Mouse (Mus musculus) adrenal gland, adult (tissue): ENCODE measurements around the gene Iqcd.

Experiments
- DNase-seq, 2 experiments: peaks; one replicate each; pipeline ENCODE4 v3.0.0; 2022 to 2023; ENCODE audit warnings: low spot score in 1 of 2; ENCODE audit not compliant: inconsistent age in 2 of 2

The Iqcd gene

DNA sequence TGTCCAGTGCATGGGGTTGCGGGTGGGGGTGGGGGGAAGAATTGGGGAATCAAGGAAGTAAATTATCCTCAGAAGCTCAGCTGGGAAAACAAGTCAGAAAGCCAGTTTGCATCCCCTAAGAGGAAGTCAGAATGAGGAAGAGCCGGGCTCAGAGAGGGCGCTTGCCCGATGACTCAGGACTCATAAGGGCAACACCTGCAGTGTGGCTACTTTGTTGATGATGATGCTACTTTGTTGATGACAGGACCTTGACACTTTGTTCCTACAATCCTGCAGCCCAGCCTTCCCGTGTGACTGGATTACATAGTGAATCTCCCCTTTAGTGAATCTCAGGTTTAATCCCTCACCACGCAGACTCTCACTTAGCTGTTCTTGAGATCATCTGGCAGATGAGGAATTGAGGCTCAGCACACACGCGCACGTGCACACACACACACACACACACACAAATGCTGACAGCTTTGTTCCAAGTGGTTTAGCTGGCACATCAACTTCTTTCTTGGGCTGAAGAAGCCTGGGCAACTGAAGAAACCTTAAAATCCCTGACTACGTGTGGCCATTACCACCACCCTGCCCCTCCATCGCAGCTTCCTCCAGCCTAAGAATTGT is 18.4 kb upstream of the Iqcd start:
- DNase-seq: peak in 1 of 2 experiments; percentile 50

DNA sequence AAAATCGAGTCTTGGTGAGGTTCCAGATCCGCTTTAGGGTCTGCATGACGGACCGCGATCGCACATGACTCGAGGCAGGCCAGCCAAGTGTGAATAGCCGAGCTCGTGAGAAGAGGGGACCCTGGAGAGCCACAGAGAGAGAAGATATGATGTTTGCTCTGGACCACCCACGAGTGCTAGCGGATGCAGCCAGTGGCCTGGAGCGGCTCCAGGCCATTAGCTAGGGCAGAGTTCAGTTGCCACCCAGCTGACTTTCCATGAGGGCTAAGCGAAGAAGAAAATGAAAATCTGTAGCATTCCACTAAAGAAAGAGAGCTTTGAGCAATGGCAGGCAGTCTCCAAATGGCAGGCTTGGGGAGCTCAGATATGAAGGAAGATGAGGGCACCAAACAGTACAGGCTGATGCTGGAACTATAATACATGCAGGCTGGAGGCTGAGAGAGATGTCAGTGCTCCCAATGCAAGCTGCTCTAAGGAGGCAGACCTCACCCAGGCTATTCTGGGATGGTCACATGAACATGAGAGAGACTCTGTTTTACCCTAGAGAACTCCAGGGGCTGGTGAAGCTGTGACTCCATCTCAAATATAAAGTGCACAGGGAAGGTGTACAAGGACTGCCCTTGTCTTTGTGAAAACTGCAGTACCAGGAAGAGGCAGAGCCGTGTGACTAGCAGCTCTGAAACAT is 17.6 kb upstream of the Iqcd start:
- DNase-seq: peak in 1 of 2 experiments; percentile 58

DNA sequence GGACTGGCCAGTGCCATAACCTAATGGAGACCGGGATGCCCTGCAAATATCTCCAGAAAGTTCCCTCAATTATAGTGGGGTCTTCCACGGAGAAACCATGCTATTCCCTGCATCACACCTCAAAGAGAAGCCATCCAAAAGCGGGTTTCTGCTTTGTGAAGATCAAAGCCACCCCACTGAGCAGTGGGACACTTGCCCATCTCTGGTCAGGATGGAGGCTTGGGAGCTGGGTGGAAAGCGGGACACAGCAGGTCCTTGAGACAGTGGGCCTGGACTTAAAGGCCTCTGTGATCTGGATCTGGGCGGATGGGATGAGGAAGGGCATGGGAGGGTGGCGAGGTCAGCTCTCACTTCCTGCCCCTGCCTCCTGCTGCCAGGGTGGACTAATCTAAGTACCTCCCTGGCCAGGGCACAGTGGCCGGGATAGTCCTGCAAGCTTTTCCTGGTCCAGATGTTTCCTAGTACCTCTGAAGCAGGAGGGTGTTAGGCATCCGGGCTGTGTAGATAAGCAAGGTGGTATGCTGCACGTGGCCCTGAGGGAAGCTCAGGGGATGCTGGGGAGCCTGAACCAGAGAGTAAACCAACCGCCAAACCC is 14.2 kb upstream of the Iqcd start:
- DNase-seq: no peak

DNA sequence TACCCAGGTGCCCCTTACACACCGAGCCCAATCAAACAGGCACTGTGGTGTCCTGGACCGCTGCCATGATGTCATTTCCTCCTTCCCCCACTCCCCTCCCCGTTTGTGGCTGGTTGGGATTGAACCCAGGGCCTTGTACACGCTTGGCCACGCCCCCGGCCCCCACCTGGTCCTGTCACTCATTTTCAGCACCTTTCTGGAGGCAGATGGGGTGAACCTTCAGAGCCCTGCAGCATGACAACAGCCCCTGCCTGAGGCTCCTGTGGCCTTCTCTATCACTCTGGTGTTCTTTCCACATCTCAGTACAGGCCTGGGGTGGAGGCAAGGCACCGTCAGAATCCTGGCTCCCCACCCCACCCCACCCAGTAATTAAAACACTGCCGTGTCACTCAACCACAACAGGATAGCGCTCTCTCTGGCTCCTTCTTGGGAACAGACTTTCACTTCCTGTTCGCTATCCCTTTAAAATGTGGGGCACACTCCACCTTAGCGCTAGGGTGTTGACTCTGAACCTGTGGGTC is 12.0 kb upstream of the Iqcd start:
- DNase-seq: no peak

DNA sequence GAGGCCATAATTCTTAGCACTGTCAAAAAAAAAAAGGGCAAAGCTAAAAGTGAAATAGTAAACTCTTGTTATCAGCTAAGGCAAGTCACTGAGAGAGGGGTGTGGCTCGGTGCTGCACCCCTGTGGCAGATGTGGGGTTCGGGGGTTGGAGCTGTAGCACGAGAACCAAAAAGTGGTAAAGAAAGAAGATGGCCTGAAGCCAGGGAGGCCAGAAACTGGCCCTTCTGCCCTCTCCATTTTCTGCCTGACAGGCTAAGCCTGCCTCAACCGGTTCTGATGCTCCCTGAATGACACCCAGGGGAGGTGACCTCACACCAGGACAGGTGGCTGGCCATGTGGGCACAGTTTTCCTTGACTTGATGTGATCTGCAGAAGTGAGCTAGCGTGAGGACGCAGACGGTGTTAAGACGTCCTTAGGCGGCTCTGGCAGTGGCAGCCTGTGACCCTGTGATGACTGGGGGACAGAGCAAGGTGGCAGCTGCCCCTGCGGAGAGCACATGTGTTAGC is 10.8 kb upstream of the Iqcd start:
- peak in 1 of 2 experiments; percentile 58 for DNase-seq

DNA sequence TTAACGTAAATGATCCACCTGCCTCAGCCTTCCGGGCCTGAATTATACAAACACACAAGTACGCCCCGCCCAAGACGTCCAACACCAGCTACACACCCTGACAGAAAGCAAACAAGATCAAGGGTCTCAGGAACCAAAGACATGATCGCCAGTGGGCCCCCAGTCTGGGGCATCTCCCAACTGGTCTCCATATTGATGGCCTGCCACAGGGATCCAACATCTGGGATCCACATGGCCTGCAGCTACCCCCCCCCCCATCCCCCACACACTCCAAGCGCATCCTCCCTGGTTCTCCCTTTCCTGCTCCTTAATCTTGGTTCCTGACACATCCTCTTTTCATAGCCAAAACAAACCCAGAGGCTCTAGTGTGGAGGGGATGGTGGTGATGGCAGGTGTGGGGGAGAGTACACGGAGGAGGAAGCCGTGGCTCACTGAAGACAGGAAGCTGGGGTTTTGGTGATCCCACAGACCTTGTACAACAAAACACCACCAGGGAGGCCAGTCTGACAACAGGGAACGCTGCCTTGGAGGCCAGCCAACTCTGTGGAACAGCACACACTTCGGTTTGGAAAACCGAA is 10.2 kb upstream of the Iqcd start:
- DNase-seq: peak; percentile 65 to 77

DNA sequence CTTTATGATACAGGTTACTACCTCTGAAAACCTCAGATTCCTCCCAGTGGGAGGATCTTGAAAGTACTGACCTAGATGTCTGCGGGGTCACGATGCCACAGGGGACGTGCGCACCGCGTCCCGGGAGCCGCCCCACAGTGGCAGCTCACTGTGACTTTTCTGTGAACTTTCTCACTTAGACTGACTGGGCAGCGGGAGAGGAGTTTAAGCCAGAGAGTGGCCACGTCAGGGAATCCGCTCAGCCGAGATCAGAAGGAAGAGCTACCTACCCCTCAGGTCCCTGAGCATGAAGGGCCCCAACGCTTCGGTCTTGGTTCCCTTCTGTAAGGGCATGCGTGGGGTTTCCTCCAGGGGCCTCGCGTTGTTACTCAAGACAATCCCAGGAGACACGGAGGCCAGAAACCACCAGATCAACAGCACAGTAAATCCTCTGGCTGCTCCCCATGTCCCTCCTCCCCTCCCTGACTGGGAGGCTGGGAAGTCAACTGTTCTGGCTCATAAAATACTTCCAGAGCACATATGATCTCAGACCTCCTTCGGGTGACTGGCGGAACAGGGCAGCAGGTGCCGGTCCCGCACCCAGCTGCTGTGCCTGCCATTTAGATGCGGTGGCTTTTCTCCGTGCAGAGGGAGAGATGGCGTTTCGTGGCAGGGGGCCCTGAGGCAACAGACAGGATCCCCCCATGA is 9.5 kb upstream of the Iqcd start:
- DNase-seq: peak in 1 of 2 experiments; percentile 71

DNA sequence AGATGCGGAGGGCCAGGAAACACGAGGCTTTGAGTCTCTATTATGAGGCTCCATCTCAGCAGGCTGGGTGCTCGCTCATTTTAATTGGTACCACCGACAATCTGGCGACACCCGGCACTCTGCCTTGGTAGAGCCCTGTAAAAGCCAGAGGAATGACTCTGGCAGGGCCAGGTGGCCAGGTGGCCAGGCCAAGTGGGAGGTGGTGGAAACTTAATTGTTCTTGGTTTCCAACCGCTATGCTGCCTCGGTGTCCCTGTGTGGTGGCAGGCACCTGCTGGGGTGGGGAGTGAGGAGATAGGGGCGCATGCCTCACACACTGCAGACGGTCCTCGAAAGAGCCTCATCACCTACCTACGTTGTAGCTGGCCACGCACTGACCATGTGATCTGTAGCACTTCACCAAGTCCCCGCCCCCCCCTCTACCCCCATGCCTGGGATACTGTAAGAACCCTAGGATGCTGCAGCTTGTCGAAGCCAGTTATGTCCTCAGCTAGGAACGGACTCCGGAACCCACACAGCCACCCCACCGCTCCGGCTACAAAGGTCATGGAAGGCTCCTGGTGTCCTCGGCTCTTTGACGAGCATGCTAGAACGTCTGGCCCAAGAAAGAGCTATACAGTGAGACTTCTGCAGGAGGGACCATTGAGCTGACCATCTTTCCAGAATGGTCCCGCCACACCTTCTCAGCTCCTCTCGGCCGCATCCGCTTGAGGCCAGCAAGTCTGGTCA is 8.8 kb upstream of the Iqcd start:
- DNase-seq: no peak

DNA sequence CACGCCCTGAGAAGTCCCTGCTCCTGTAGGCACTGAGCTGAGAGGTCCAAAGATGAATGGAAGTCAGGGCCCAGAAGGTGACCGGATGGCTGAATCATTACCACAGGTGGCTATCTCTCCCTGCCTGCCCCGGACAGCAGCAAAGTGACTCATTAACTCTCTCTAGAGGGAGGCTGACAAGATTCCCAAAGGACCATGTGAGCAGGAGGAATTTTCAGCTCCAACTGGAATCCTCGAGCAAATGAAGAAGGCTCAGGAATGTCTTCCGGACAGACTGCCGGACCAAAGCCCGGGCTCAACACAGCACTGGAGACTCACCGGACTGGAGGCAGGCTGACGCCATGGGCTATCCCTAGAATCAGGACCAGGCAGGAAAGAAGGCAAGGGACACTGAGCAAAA is 6.8 kb upstream of the Iqcd start:
- DNase-seq: no peak

DNA sequence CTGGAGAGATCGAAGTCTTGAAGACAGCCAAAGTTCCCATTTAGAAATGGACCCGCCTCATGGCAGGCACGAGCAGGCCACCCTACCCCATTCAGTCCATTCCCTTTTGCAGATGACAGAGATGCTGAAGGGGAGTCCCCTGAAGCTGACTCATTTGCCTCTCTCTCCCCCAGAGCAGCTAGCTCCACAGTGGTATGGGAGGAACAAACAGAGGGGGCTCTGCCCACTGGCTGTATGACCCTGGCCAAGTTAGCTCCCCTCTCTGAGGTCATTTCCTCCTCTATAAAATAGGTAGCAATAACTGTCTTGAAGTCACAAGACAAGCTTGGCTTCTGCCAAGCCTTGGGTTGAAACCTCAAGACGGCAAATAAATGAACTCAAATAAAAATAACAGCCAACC is 5.3 kb upstream of the Iqcd start:
- DNase-seq: no peak

DNA sequence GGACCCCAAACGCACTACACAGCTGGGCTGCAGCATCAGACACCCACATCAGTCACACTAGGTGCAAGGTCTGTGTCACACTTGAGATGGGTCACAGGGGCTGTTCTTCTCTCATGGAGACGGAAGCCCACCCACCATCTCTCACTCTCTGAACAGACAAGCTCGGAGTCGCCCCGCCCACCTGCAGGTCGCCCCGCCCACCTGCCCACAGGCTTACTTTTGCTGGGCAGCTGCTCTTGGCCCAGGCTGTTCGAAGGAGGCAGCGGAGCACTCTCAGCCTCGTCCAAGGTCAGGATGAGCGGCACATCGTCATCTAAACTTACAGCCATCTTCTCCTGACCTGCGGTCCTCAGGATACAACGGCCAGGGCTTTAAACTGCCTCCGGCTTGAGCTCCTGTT is 3.8 kb upstream of the Iqcd start:
- no peak for DNase-seq

DNA sequence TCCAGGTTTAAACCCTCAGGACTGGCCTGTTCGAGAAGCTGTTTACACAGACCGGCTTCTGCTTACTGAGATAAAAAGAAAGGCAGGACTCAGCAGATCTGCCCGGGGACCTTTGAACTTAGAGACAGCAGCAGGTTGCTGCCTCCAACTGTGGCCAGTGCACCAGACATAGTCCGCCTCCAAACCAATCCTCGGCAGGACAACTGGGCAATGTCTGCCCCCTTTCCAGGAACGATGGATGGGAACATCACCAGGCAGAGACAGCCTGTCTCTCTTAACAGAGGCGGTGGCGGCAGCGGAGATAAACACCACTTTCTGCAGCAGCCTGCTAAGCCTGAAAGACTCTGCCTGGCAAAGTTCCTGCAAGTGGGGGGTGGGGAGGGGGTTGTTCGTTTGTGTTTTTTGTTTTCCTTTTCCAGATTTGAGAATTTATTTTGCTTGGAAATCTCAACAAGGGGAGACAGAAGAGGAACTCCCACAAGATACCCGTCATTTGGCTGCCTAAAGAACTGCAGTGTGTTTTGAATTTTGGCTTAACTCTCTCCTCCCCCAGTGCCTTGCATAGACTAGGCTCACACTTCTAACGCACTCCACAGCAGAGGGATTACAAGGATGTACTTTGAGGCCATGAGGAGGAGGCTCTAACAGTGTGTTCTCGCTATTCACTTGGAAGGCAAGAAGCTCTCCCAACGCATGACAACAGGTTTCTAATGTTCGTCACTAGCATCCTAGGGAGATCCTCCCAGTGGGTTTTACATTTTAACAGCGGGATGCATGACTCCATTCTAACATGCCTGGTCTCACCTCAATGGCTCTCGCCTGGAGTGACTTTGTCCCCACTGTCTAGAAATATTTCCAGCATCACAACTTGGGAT is 1.8 kb upstream of the Iqcd start:
- DNase-seq: peak in 1 of 2 experiments; percentile 69

DNA sequence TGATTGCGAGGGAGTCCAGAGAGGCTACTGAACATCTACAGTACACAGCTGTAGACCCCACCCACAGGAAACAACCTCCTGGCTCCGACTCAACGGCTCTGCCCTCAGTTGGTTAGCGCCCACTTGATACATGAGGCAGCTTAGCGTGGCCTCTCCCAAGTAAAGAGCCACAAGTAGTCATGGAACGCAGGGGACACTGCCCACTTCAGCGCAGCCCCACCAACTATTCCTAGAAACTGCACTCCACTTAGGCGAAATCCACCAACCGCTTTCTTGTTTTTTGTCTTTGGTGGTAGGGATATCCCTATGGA is 1.2 kb upstream of the Iqcd start:
- no peak for DNase-seq

DNA sequence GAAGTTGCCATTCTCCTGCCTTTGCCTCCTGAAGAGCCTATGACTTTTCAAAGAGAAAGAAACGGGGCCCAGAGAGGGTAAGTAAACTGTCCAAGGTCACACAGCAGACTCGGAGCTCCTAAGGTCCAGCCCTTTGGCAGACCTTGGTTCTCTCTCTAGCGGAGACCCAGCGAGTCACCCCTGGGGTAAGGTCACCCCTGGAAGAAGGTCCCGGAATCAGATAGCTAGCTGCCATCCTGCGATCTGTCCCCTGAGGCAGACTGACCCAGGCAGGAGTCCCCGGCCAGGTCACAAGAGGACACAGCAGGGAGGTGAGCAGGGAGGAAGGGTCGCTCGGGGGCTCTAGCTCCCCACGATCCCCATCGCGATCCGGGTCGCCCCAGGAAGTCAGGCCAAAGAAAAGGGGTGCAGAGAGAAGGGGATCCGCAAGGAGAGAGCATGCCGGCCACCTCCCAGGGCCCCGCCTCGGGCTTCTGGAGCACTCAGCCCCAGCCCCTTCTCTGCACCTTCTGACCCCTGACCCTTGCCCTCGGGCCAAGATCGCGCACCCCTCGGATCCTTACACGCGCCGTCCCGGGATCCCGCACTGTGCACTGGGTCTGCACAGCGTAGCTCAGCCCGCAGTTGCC is 762 bp upstream of the Iqcd start:
- DNase-seq: no peak

DNA sequence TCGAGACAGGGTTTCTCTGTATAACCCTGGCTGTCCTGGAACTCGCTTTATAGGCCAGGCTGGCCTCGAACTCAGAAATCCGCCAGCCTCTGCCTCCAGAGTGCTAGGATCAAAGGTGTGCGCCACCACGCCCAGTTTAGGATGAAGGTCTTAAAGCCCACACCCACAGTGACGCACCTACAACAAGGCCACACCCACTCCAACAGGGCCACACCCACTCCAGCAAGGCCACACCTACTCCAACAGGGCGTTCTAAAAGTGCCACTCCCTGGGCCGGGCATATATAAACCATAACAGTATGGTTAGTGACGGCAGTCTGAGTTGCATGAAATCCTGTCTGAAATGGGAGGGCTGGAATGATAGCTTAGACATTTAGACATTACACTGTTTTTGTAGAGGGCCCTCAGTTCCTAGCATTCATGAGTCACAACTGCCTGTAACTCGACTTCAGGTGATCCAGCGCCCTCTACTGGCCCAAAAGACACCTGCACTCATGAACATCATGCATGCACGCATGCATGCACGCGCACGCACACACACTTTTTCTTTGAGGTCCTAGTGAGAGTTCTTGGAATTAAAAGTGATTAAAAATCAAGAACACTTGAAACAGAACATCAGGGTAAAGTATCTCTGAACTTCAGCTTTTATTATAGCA is 1.7 kb downstream of the Iqcd start:
- DNase-seq: peak in 1 of 2 experiments; percentile 71

DNA sequence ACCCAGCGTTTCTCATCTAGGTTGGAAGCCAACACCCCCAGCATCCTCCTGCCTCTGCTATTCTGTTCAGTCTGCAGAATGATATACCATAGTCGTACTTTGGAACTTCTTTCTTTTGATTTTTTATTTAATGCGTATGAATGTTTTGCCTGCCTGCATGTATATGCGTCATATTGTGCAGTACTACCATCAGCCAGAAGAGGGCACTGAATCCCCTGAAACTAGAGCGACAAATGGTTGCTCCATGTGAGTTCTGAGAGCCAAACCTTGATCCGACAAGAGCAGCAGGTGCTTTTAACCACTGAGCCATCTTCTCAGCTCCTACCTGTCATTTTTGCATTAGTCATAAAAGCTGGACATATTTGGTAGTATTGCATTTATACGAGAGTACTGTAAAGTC is 3.3 kb downstream of the Iqcd start:
- DNase-seq: no peak

DNA sequence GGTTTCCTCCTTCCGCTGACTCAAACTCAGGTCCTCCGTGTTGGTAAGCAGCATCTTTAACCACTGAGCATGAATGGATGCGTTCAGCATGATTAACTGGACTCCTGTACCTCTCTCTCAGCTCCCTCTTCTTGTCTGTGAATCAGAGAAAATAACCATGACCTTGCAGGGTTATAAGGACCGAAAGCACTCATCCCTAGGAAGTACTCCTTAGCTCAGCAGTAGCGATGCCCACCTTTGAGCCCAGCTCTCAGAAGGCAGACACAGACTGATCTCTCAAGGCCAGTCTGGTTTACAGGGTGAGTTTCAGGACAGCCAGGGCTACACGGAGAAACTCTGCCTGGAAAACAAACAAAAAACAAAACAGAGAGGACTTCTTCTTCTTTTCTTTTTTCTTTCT is 5.7 kb downstream of the Iqcd start:
- no peak for DNase-seq

DNA sequence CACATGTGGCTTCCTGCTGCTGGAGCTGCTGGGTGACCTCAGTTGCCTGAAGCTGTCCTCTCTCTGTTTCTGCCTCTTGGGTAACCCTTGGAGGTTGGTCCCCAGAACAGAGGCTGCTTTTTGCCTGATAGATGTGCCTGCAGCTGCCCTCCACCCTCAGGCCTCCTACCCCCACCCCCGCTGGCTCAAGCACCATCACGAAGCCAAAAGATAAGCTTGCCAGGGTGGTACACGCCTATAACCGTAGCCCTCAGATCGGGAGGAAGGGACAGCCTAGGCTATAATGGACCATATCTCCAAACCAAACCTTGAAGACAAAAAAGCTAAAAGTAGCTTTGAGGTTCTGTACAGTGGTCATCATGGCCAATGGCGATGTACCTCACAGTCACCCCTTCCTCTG is 10.8 kb downstream of the Iqcd start:
- DNase-seq: no peak
